In genomic region chr7:25683474-25684180, GRCm38 (mm10) we compare ENCODE assay signal across 9 mouse cellular contexts. TPM values are rescaled to one million over a fixed set of nuclear protein-coding genes. Genes with fewer than 3 reads are reported as not detected.
A peak's percentile ranks its signal among the peaks of the same experiment; 100 is the strongest.
DNase-seq lines count a peak whose midpoint lies in the region; ATAC-seq lines count a peak whose summit lies in the region.
"Had no signal": no experiment of that assay in that cellular context is flagged by ENCODE, and none has a peak within 500 bp of the region (broad histone marks: within the 10 kb centered on the region; RNA-seq: fewer than 3 reads in every experiment).

No protein-coding gene starts in this region.

- peaks cover 27% of the 10 kb centered on the region for H3K36me3 ChIP-seq in megakaryocyte, embryonic 14.5 days (replicated peaks; ENCODE audit: low read length)
- H3K36me3 ChIP-seq in hindbrain, embryonic 11.5 days (ENCODE audit: control insufficient read depth, insufficient read depth, low read length) = no peaks in the 10 kb centered on the region
- H3K36me3 ChIP-seq: hindbrain, embryonic 15.5 days had no signal

- H3K9me3 ChIP-seq in megakaryocyte, embryonic 14.5 days = no peaks in the 10 kb centered on the region
- H3K9me3 ChIP-seq in hindbrain, embryonic 11.5 days (ENCODE audit: control insufficient read depth, low read length) = no peaks in the 10 kb centered on the region
- H3K9me3 ChIP-seq: hindbrain, embryonic 15.5 days had no signal

- H3K27ac ChIP-seq in hindbrain, embryonic 11.5 days (ENCODE audit: low read depth, low read length) = no peak overlapping the region
- H3K27ac ChIP-seq: hindbrain, embryonic 15.5 days had no signal

- no peak overlapping the region for H3K9ac ChIP-seq in hindbrain, embryonic 11.5 days (ENCODE audit: low read depth, low read length)
- H3K9ac ChIP-seq: hindbrain, embryonic 15.5 days had no signal

- no peak overlapping the region for H3K4me2 ChIP-seq in hindbrain, embryonic 11.5 days (replicated peaks; ENCODE audit: low read depth, low read length)
- H3K4me2 ChIP-seq: hindbrain, embryonic 15.5 days had no signal

- H3K27me3 ChIP-seq in megakaryocyte, embryonic 14.5 days (replicated peaks) = no peaks in the 10 kb centered on the region
- peaks cover 33% of the 10 kb centered on the region for H3K27me3 ChIP-seq in hindbrain, embryonic 11.5 days (ENCODE audit: control insufficient read depth, insufficient read depth, low read length)

- DNase-seq in lung, adult 18-20 months = peak; percentile 43 to 51
- DNase-seq in lung, postnatal 14 days = no peak
- DNase-seq in thymus, postnatal 36 days = peak; percentile 59 to 73
- no peak for DNase-seq in hindbrain, embryonic 11.5 days (ENCODE audit: low spot score)
- no peak for DNase-seq in adrenal gland, adult 18-20 months (ENCODE audit: low spot score in 2 of 2)
- DNase-seq in right cerebral cortex, adult 18-20 months = no peak

- peak; percentile 39 for ATAC-seq in inflammation-experienced regulatory T-cells, adult 6 months
- ATAC-seq in hindbrain, embryonic 11.5 days (ENCODE audit: low FRiP score) = no peak

- H3K4me3 ChIP-seq in megakaryocyte, embryonic 14.5 days (replicated peaks) = peak overlapping the region; percentile 86
- no peak overlapping the region for H3K4me3 ChIP-seq in hindbrain, embryonic 11.5 days (ENCODE audit: low read depth, low read length)
- H3K4me3 ChIP-seq: hindbrain, embryonic 15.5 days had no signal

- H3K4me1 ChIP-seq in megakaryocyte, embryonic 14.5 days = peaks cover 73% of the 10 kb centered on the region
- peaks cover 6% of the 10 kb centered on the region for H3K4me1 ChIP-seq in hindbrain, embryonic 11.5 days (replicated peaks; ENCODE audit: control insufficient read depth, insufficient read depth, low read length)

- 67% methylated on average over 7 of the region's 7 CpGs for WGBS in hindbrain, embryonic 11.5 days

RNA-seq across cellular contexts. Expression of gene B9d2, which starts 3.0 kb away (rescaled TPM):
- polyA plus RNA-seq in inflammation-experienced regulatory T-cells, adult 6 months (2017; shearing (Covaris generic)) = 10 to 100 TPM; 55.9 to 76.1 (median 57.2) TPM
- polyA plus RNA-seq in megakaryocyte, embryonic 14.5 days (2012; ENCODE audit: insufficient read depth, low replicate concordance) = 89.8 and 105 TPM in 2 replicates
- polyA plus RNA-seq in hindbrain, embryonic 11.5 days (2014; fragmentation: Nextera tagmentation; extraction: Ambion mirVana) = 33.1 and 34.8 TPM in 2 replicates
- total RNA-seq in adrenal gland, adult 18-20 months (2021) = 10 to 100 TPM; 15.0 to 16.2 TPM

RNA-seq across cellular contexts. Expression of gene Tgfb1, which starts 3.2 kb away (rescaled TPM):
- 1 to 10 TPM; 4.6 to 6.7 (median 5.4) TPM for polyA plus RNA-seq in inflammation-experienced regulatory T-cells, adult 6 months (2017; shearing (Covaris generic))
- polyA plus RNA-seq in megakaryocyte, embryonic 14.5 days (2012; ENCODE audit: insufficient read depth, low replicate concordance) = 4,315 and 7,169 TPM in 2 replicates
- polyA plus RNA-seq in hindbrain, embryonic 11.5 days (2014; fragmentation: Nextera tagmentation; extraction: Ambion mirVana) = 1.0 and 1.1 TPM in 2 replicates
- 10 to 100 TPM; 26.2 to 36.0 TPM for total RNA-seq in adrenal gland, adult 18-20 months (2021)

RNA-seq across cellular contexts. Expression of gene Tmem91, which starts 8.7 kb away (rescaled TPM):
- polyA plus RNA-seq in inflammation-experienced regulatory T-cells, adult 6 months (2017; shearing (Covaris generic)) = 10 to 100 TPM in 2 of 3 experiments, 1 to 10 TPM in 1; 8.2 to 23.6 (median 14.4) TPM
- polyA plus RNA-seq in megakaryocyte, embryonic 14.5 days (2012; ENCODE audit: insufficient read depth, low replicate concordance) = 4.3 and 4.7 TPM in 2 replicates
- polyA plus RNA-seq in hindbrain, embryonic 11.5 days (2014; fragmentation: Nextera tagmentation; extraction: Ambion mirVana) = 1.6 and 2.2 TPM in 2 replicates
- not detected for total RNA-seq in adrenal gland, adult 18-20 months (2021)

RNA-seq across cellular contexts. Expression of gene Exosc5, which starts 24.7 kb away (rescaled TPM):
- polyA plus RNA-seq in inflammation-experienced regulatory T-cells, adult 6 months (2017; shearing (Covaris generic)) = 100 to 1,000 TPM in 2 of 3 experiments, 10 to 100 TPM in 1; 65.5 to 124 (median 103) TPM
- 233 and 501 TPM in 2 replicates for polyA plus RNA-seq in megakaryocyte, embryonic 14.5 days (2012; ENCODE audit: insufficient read depth, low replicate concordance)
- 48.1 and 49.9 TPM in 2 replicates for polyA plus RNA-seq in hindbrain, embryonic 11.5 days (2014; fragmentation: Nextera tagmentation; extraction: Ambion mirVana)
- total RNA-seq in adrenal gland, adult 18-20 months (2021) = 10 to 100 TPM; 38.0 to 49.3 TPM

RNA-seq across cellular contexts. Expression of gene Bckdha, which starts 24.8 kb away (rescaled TPM):
- polyA plus RNA-seq in inflammation-experienced regulatory T-cells, adult 6 months (2017; shearing (Covaris generic)) = 10 to 100 TPM; 10.5 to 16.7 (median 15.5) TPM
- polyA plus RNA-seq in megakaryocyte, embryonic 14.5 days (2012; ENCODE audit: insufficient read depth, low replicate concordance) = 31.9 and 39.7 TPM in 2 replicates
- 32.9 and 35.2 TPM in 2 replicates for polyA plus RNA-seq in hindbrain, embryonic 11.5 days (2014; fragmentation: Nextera tagmentation; extraction: Ambion mirVana)
- total RNA-seq in adrenal gland, adult 18-20 months (2021) = 100 to 1,000 TPM; 232 to 288 TPM

Comparison
In these comparisons a context has a peak if more than half of its experiments do, and no peak if none do; other contexts are left out.
1. DNase-seq: peak in lung, adult 18-20 months (2 of 2) and thymus, postnatal 36 days (2 of 2); none in lung, postnatal 14 days (single experiment), hindbrain, embryonic 11.5 days (single experiment), adrenal gland, adult 18-20 months (0 of 2) and right cerebral cortex, adult 18-20 months (single experiment).
2. RNA of gene Tgfb1, which starts 3.2 kb away (polyA plus RNA-seq): 4,315 to 7,169 TPM in megakaryocyte, embryonic 14.5 days; 4.6 to 6.7 TPM in inflammation-experienced regulatory T-cells, adult 6 months and 1.0 to 1.1 TPM in hindbrain, embryonic 11.5 days; every median in the first group is over 100 times any median in the second.